Mouse (Mus musculus) bone marrow macrophage, adult 2 months (primary cell): ENCODE data around the gene Alk. TPM values are rescaled to one million over a fixed set of nuclear protein-coding genes. Genes with fewer than 3 reads are reported as not detected.

Source experiments
- H3K27ac ChIP-seq: 2 replicates; pipeline ENCODE4 v1.5.1; 2012; ENCODE audit warnings: low read depth, low read length; ENCODE audit not compliant: insufficient read depth
- H3K4me1 ChIP-seq: 2 replicates; pipeline ENCODE4 v1.6.1; 2012; ENCODE audit warnings: low read length; ENCODE audit not compliant: control insufficient read depth, insufficient read depth
- H3K4me3 ChIP-seq: 2 replicates; pipeline ENCODE4 v1.5.1; 2012; ENCODE audit warnings: mild to moderate bottlenecking, low read length, moderate library complexity; ENCODE audit not compliant: insufficient read depth
- CTCF ChIP-seq: IDR thresholded peaks from 2 replicates; pipeline ENCODE4 v1.5.1; 2012; ENCODE audit warnings: low read depth, mild to moderate bottlenecking, low read length, moderate library complexity
- POLR2A ChIP-seq: IDR thresholded peaks from 2 replicates; pipeline ENCODE4 v1.6.1; 2012; ENCODE audit warnings: mild to moderate bottlenecking, low read depth, low read length, borderline replicate concordance
- polyA plus RNA-seq: library from polyadenylated mRNA; stranded (reverse); fragments of >200 nt; gene quantifications from 2 replicates; pipeline ENCODE4 v1.2.4, GENCODE M21; 2012; ENCODE audit not compliant: missing spikeins, insufficient read depth, insufficient read length

The Alk gene
- polyA plus RNA-seq, 1 experiment: not detected

DNA sequence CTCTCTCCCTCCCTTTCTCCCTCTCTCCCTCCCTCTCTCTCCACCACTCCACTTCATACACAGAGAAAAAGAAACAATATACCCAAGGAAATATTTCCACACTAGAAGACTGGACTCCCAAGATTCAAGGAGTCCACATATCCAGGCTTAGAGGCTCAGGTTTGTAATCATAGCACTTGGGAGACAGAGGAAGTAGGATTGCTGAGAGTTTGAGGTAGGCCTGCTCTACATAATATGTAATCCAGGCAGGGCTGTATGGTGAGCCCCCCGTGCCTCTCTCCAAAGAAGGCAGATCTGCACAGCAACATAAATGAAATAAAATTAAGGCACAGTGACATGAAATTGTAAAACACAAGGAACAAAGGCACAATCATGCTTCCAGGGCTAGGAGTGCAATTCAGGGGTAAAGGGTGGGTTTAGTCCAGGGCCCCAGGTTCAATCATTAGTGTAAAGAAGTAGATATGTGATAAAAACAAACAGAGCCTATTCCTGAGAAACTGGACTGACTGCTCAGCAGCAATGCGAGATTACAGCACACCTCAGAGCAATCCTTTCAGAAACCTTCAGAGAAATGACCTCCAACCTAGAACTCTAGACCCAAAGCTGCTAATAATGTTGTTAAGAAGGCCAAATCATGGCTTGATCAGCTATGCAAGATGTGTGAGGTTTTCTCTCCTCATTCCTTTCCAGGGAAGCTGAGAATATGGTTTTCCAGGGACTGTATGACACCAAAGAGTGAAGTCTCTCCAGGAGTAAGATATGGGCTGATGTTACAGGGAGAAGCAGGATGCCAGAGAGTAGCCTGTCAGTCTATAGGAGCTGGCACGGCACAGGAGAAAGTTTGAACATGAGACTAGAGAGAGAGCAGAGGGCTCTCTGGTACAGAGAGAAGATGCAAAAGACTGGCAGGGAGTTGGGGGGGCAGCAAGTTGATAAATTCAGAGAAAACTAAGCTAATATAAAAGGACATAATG, 158.9 kb downstream of the Alk start:
- no peak for TF ChIP-seq CTCF
- TF ChIP-seq POLR2A: no peak
- Histone ChIP-seq H3K4me1 (no peaks in the 10 kb centered on the region), H3K27ac (no peak overlapping the region), H3K4me3 (no peak overlapping the region)

DNA sequence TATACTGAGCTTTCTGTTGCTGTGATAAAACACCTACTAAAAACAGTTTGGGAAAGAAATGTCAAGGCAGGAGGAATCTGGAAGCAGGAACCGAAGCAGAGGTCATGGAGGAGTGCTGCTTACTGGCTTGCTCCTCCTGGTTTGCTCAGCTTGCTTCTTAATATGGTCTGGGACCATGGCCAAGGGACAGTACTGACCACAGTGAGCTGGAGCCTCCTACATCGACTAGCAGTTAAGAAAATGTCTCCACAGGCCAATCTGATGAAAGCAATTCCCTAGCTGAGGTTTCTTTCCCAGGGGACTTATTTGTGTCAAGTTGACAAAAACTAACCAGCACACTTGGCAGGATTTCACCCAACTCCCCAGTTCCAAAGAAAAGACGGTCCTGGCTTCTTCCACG, 187.0 kb downstream of the Alk start:
- no peak for TF ChIP-seq CTCF
- TF ChIP-seq POLR2A: no peak
- no peaks in the 10 kb centered on the region for H3K4me1 ChIP-seq
- H3K27ac ChIP-seq: no peak overlapping the region

DNA sequence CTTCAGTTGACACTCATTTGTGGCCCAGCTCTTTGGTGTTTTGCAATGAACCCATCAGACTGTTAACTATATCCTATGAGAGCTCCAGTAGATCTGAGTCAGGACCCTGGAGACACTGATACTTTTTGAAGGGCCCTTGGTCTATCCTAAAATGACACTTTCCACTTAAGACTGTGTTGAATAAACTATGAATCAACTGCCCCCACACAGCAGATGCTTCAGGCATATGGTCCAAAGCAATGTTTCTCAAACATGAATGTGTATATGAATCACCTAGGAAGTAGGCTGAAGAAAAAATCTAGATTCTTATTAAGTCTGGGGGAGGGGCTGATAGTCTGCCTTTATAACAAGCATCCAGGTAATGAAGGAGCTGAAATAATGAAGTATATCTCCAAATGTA, 189.8 kb downstream of the Alk start:
- no peak for TF ChIP-seq POLR2A
- no peak for TF ChIP-seq CTCF

More for the DNA sequence above, 187.0 kb downstream of the Alk start:
- no peak overlapping the region for H3K4me3 ChIP-seq

DNA sequence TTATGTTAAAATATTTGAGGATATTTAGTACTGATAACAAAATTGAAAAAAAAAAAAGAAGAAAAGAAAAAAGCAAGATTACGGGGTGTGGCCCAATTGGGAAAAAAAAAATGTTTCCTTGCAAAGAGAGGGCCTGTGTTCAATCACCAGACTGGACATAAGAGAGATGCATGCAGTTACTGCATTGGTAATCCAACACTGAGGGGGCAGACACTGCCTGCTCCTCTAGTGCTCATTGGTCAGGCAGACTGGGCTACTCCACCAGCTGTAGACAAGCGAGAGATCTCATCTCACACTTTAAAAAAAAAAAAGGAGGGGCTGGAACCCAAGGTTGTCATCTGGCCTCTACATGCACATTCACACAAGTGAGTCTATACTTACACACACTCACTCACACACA, 199.6 kb downstream of the Alk start:
- no peak for TF ChIP-seq POLR2A
- TF ChIP-seq CTCF: no peak
- H3K4me1 ChIP-seq: no peaks in the 10 kb centered on the region

More for the DNA sequence above, 189.8 kb downstream of the Alk start:
- Histone ChIP-seq H3K4me3 (no peak overlapping the region), H3K4me1 (no peaks in the 10 kb centered on the region), H3K27ac (no peak overlapping the region)

DNA sequence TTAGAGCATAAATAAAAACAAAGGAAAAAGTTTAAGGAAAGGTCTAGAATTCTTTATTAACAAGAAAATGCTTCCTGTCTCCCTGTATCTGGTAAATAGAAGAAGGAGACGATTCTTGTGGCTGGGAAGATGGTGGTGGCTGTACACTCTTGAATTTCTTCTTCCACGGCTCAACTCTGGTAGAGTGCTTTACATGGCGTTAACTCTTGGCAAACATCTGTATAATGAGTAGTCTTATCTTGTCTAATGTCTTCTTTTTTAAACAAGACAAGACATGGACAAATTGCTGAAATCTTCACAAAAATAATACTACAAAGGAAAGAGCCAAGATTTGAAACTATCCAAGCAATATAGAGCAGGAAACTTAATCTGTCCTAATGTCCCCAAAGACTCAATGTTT, 202.6 kb downstream of the Alk start:
- no peak for TF ChIP-seq CTCF
- TF ChIP-seq POLR2A: no peak
- Histone ChIP-seq H3K27ac (no peak overlapping the region), H3K4me1 (no peaks in the 10 kb centered on the region), H3K4me3 (no peak overlapping the region)

More for the DNA sequence above, 199.6 kb downstream of the Alk start:
- Histone ChIP-seq H3K27ac (no peak overlapping the region), H3K4me3 (no peak overlapping the region)

DNA sequence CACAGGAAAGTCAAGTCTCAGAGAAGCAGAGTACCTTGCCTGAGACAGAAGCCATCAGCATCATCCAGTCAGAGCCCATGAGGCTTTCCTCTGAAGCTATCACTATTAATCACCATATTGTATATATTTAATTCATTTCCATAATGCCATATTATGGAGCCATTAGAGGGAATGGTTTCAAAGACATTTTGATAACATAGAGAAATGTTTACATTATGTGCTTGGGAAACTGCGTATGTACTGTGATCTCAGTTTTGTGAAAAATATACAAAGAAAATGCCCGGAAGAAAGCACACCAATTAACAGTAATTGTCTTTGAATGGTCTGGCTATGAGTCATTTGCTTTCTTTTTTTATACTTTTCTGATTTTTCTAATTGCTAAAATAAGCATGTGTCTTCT, 203.1 kb downstream of the Alk start:
- TF ChIP-seq POLR2A (no peak), CTCF (no peak)
- Histone ChIP-seq H3K4me1 (no peaks in the 10 kb centered on the region), H3K4me3 (no peak overlapping the region), H3K27ac (no peak overlapping the region)

DNA sequence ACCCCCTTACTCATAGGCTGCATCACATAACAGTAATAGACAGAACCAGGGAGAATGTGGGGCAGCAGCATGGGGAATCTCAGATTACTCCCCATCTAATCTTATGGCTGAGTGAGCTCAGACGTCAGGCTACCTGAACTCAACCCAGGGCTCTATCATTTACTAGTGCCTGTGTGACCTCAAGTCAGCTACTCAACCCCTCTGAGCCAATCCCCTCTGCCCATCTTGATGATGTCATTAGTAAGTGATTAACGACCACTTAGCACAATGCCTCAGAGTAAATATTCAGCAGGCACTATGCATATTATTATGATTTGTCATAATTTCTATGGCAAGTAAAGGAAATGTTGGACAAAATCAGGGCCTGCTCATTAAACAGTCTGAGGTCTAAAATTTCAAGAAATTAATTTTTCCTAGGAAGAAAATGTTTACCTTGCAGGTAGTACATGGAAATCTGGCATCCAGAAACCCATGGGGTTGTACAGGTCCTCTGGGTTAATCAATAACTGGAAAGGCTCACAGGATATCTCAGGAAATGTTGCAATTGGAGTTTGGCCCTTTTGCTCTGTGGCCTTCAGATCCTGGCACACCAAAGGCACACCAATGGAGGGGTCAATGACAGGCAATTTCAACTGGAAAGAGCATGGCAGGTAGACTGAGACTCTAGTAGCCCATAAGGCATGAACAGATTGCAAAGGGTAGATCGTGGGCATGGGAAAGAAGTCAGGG, 204.9 kb downstream of the Alk start:
- TF ChIP-seq CTCF (no peak), POLR2A (no peak)
- no peak overlapping the region for H3K27ac ChIP-seq

DNA sequence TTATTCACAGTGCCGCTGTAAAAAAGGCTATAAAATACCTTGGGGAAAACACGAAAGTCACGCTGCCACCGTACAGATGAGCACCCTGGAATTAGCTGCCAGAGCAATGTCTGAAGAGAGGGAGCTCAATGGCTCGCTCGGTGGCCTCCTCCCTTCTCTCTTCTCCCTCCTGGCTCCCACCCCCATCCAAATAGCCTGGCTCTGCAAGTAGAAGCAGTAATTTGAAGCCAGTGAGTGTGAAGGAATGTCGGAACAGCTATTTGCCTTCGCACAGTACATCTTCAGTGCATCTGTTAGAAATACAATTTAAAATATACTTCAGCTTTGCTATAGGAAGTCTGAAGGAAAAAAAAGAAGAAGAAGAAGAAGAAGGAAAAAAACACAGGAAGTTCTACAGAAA, 208.5 kb downstream of the Alk start:
- Histone ChIP-seq H3K4me1 (no peaks in the 10 kb centered on the region), H3K27ac (no peak overlapping the region), H3K4me3 (no peak overlapping the region)
- no peak for TF ChIP-seq CTCF
- no peak for TF ChIP-seq POLR2A

More for the DNA sequence above, 204.9 kb downstream of the Alk start:
- Histone ChIP-seq H3K4me1 (no peaks in the 10 kb centered on the region), H3K4me3 (no peak overlapping the region)

DNA sequence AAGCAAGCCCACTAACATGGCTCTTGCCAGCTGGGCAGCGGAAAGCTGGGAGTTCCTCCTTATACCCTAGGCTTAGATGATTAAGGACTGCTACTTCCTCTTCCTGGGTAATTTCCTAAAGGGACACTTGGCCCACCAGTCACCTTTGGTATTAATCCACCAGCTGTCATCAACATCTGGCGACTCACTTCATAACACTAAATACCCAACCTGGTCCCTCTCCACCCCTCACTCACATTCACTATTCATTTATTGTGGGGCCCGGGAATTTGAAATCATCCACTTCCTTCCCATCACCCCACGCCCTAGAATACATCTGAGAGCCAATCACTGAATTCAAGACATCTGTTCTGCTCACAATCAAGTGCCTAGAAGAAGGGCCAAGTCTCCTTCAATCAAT, 235.4 kb downstream of the Alk start:
- Histone ChIP-seq H3K4me3 (no peak overlapping the region), H3K27ac (no peak overlapping the region), H3K4me1 (no peaks in the 10 kb centered on the region)
- TF ChIP-seq POLR2A (no peak), CTCF (no peak)

DNA sequence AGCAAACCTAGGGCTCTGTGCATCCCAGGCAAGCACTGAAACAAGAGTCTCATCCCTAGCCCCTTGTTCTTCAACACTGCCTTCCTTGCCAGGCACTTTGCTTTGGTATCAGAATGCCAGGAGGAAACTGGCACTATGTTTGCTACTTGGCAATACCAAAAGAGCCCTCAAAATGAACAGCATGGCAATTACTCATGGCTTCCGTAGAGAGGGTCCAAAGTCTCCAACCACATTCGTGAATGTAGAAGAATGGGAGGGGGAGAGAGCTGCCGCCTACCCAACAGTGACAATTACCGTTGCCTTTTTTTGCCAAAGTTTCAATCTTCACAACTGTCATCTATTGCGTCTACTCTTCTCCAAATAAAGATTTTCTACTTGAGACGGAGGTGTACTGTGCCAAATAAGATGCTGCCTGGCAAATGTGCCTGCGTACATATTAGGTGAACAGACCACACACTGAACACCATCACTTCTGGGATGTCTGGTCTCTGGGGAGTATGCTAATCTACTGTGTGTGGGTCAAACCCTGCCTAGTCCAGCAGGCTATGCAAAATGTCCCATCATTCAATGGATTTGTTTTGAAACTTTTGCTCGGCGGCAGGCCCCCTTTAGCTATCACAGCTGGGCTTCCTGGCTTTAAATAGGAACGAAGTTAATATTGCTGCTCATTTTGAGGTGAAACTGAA, 241.5 kb downstream of the Alk start:
- no peak overlapping the region for H3K4me3 ChIP-seq
- H3K27ac ChIP-seq: no peak overlapping the region
- TF ChIP-seq POLR2A: no peak
- no peaks in the 10 kb centered on the region for H3K4me1 ChIP-seq
